Mouse (Mus musculus) adrenal gland, postnatal 25 days (tissue): ENCODE results near the gene Nfyc. TPM values are rescaled to one million over a fixed set of nuclear protein-coding genes. Genes with fewer than 3 reads are reported as not detected.

Experiments used
- DNase-seq: peaks from one replicate; pipeline ENCODE4 v3.0.0; 2021; ENCODE audit warnings: mixed read lengths
- long read RNA-seq: library from polyadenylated mRNA; stranded (forward); transcript quantifications from one replicate; pipeline ENCODE4 v2.0.0, GENCODE M21; 2021
- total RNA-seq: library from RNA; stranded (reverse); gene quantifications from 2 replicates; pipeline ENCODE4 v1.2.3, GENCODE M21; 2021

Gene Nfyc
- 62.8 and 68.9 TPM in 2 replicates for total RNA-seq
- long read RNA-seq, transcript Nfyc-201 (10 exons, 1,932 nt): major isoform, 38 of 54 reads
- long read RNA-seq, partial matches to known transcripts: 5 of 54 reads
- long read RNA-seq, other reads (novel, unspliced or antisense): 9 of 54 reads

GRCm38 (mm10) chr4:120831472-120831871, at the start of gene Nfyc:
Gene Nfyc, minus strand, starts transcription at chr4:120831572.
- DNase-seq: no peak

GRCm38 (mm10) chr4:120880731-120881432, 49.5 kb upstream of the Nfyc start:
- DNase-seq: no peak

GRCm38 (mm10) chr4:120879386-120879785, 48.0 kb upstream of the Nfyc start:
- DNase-seq: peak; percentile 15

GRCm38 (mm10) chr4:120878728-120879127, 47.4 kb upstream of the Nfyc start:
- DNase-seq: no peak

- DNase-seq: no peak
Observed at GRCm38 (mm10) chr4:120875961-120876360, 44.6 kb upstream of the Nfyc start.

GRCm38 (mm10) chr4:120870262-120870748, 38.9 kb upstream of the Nfyc start:
- DNase-seq: no peak

GRCm38 (mm10) chr4:120868988-120869387, 37.6 kb upstream of the Nfyc start:
- DNase-seq: no peak

- DNase-seq: no peak
Observed at GRCm38 (mm10) chr4:120868246-120868645, 36.9 kb upstream of the Nfyc start.

GRCm38 (mm10) chr4:120866211-120866610, 34.8 kb upstream of the Nfyc start:
- DNase-seq: peak; percentile 50

- DNase-seq: no peak
Observed at GRCm38 (mm10) chr4:120859865-120860264, 28.5 kb upstream of the Nfyc start.

- no peak for DNase-seq
Observed at GRCm38 (mm10) chr4:120856376-120856775, 25.0 kb upstream of the Nfyc start.

GRCm38 (mm10) chr4:120855360-120856060, 24.1 kb upstream of the Nfyc start:
- DNase-seq: no peak

GRCm38 (mm10) chr4:120854588-120855319, 23.4 kb upstream of the Nfyc start, which contains the start of gene Rims3:
Gene Rims3, plus strand, starts transcription at chr4:120854816.
- peak; percentile 49 for DNase-seq

- peak; percentile 70 for DNase-seq
Observed at GRCm38 (mm10) chr4:120850946-120851345, 19.6 kb upstream of the Nfyc start.

- DNase-seq: no peak
Observed at GRCm38 (mm10) chr4:120849451-120849850, 18.1 kb upstream of the Nfyc start.

GRCm38 (mm10) chr4:120848909-120849308, 17.5 kb upstream of the Nfyc start:
- no peak for DNase-seq

GRCm38 (mm10) chr4:120845098-120845497, 13.7 kb upstream of the Nfyc start:
- no peak for DNase-seq

- DNase-seq: no peak
Observed at GRCm38 (mm10) chr4:120844423-120845082, 13.2 kb upstream of the Nfyc start.

GRCm38 (mm10) chr4:120841342-120841741, 10.0 kb upstream of the Nfyc start:
- DNase-seq: no peak

- no peak for DNase-seq
Observed at GRCm38 (mm10) chr4:120830767-120831166, 605 bp downstream of the Nfyc start.

- no peak for DNase-seq
Observed at GRCm38 (mm10) chr4:120826418-120826817, 5.0 kb downstream of the Nfyc start.
